Mouse (Mus musculus) limb, embryonic 14.5 days (tissue): ENCODE data around the gene Tdrd7. TPM values are rescaled to one million over a fixed set of nuclear protein-coding genes. Genes with fewer than 3 reads are reported as not detected.

ENCODE experiments used
- ATAC-seq: fragments of 200-750 bp; cut with Nextera tagmentation; 2 replicates; pipeline ENCODE4 v1.8.0; 2017; ENCODE audit warnings: low read depth, moderate number of reproducible peaks, moderate TSS enrichment; ENCODE audit not compliant: low FRiP score
- DNase-seq: peaks from one replicate; pipeline ENCODE4 v3.0.0-alpha.2; 2015; ENCODE audit warnings: low spot score
- H3K27ac ChIP-seq: fragments of 300-500 bp; sonication (generic); replicated peaks from 2 replicates; pipeline ENCODE4 v1.5.1; 2014; ENCODE audit warnings: low read depth, mild to moderate bottlenecking, low read length, moderate library complexity, mixed read lengths
- H3K27me3 ChIP-seq: fragments of 300-500 bp; sonication (generic); 2 replicates; pipeline ENCODE4 v1.6.1; 2014; ENCODE audit warnings: low read length, mixed read lengths; ENCODE audit not compliant: control insufficient read depth, insufficient read depth
- H3K36me3 ChIP-seq: fragments of 300-500 bp; sonication (generic); 2 replicates; pipeline ENCODE4 v1.6.1; 2014; ENCODE audit warnings: mild to moderate bottlenecking, low read length, moderate library complexity, mixed read lengths; ENCODE audit not compliant: control insufficient read depth, insufficient read depth
- H3K4me1 ChIP-seq: fragments of 300-500 bp; sonication (generic); 2 replicates; pipeline ENCODE4 v1.6.1; 2014; ENCODE audit warnings: antibody characterized with exemption, low read length, mixed read lengths; ENCODE audit not compliant: control insufficient read depth, insufficient read depth
- H3K4me2 ChIP-seq: fragments of 300-500 bp; sonication (generic); replicated peaks from 2 replicates; pipeline ENCODE4 v1.6.1; 2014; ENCODE audit warnings: low read depth, mild to moderate bottlenecking, low read length, moderate library complexity; ENCODE audit not compliant: severe bottlenecking
- H3K4me3 ChIP-seq: fragments of 300-500 bp; sonication (generic); replicated peaks from 2 replicates; pipeline ENCODE4 v1.5.1; 2014; ENCODE audit warnings: low read length
- H3K9ac ChIP-seq: fragments of 300-500 bp; sonication (generic); 2 replicates; pipeline ENCODE4 v1.6.1; 2014; ENCODE audit warnings: mild to moderate bottlenecking, low read depth, low read length, moderate library complexity; ENCODE audit not compliant: severe bottlenecking
- H3K9me3 ChIP-seq: fragments of 300-500 bp; sonication (generic); 2 replicates; pipeline ENCODE4 v1.6.1; 2016; ENCODE audit warnings: low read length; ENCODE audit not compliant: control insufficient read depth
- POLR2A ChIP-seq: fragments of 200-500 bp; IDR thresholded peaks from 2 replicates; pipeline ENCODE4 v1.8.0; 2012; ENCODE audit warnings: inconsistent platforms, mild to moderate bottlenecking, moderate library complexity, borderline replicate concordance; ENCODE audit not compliant: insufficient read depth, insufficient read length; ENCODE audit errors: extremely low read depth
- WGBS: fragments of 180-500 bp; shearing (Covaris S2); extraction: QIAGEN DNeasy Blood & Tissue Kit; methylation state at CpG from one replicate; pipeline ENCODE4 v1.1.7; 2014; 5-methylcytosine and 5-hydroxymethylcytosine counted together
- polyA plus RNA-seq, 2 experiments: library from polyadenylated mRNA; depleted of rRNA in 1 of 2; stranded (reverse) in 1 of 2; unstranded in 1 of 2; fragments of >200 nt; fragmentation: Nextera tagmentation in 1 of 2; extraction: Ambion mirVana in 1 of 2; gene quantifications; 2 replicates each; pipeline versions ENCODE4 v1.2.1 to v1.2.3; 2012 to 2014

The Tdrd7 gene
- polyA plus RNA-seq, 2 experiments = 12.7 to 12.9 TPM

DNA sequence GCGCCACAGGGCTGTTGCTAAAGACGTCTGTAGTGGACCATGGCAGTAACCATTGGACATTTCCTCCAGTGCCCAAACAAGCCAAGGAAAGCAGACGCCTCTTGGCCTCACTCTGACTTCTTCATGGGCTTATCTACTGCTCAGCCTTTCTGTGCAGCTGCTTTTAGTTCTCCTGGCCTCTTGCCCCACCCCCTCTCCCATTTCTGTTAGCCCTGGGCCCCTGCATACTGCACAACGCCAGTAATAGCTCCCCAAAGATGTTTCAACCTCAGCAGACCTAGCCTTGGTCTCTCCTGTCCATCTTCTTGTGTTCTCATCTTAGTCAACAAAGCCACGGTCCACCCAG is 77.3 kb downstream of the Tdrd7 start:
- H3K9ac ChIP-seq = no peak overlapping the region
- ATAC-seq = no peak
- H3K27me3 ChIP-seq = peaks cover 31% of the 10 kb centered on the region
- no peak overlapping the region for H3K27ac ChIP-seq
- no peaks in the 10 kb centered on the region for H3K36me3 ChIP-seq
- H3K4me3 ChIP-seq = no peak overlapping the region
- no peak for TF ChIP-seq POLR2A
- no peaks in the 10 kb centered on the region for H3K9me3 ChIP-seq
- H3K4me1 ChIP-seq = peaks cover 5% of the 10 kb centered on the region; the same call in 1 of the 2 replicates
- no peak for DNase-seq
- WGBS = 45% methylated on average over 5 of the region's 5 CpGs
- H3K4me2 ChIP-seq = no peak overlapping the region

DNA sequence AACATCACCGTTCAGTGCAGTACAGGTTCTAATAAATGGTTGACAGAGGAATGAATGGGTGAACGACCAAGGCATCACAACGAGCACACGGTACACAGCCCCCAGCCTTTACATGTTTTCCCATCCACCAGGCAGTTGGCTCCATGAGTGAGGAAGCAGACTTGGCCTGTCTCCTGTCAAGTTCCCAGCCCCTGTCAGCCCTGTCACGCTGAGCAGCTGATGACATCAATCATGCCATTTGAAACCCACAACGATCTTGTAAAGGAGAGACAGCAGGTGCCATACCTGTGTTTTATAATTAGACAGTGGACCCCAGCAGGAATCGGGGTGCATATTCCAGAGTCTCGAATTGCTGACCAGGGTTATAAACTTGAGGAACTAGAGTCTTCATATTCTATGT is 78.2 kb downstream of the Tdrd7 start:
- no peak for TF ChIP-seq POLR2A
- DNase-seq (no peak), ATAC-seq (no peak)
- no peak overlapping the region for H3K27ac ChIP-seq
- no peak overlapping the region for H3K4me3 ChIP-seq
- 66% methylated on average over 8 of the region's 8 CpGs for WGBS
- peaks cover 23% of the 10 kb centered on the region for H3K27me3 ChIP-seq
- no peak overlapping the region for H3K9ac ChIP-seq
- H3K4me1 ChIP-seq = peaks cover 5% of the 10 kb centered on the region; the same call in 1 of the 2 replicates
- no peaks in the 10 kb centered on the region for H3K9me3 ChIP-seq
- H3K36me3 ChIP-seq = no peaks in the 10 kb centered on the region
- H3K4me2 ChIP-seq = no peak overlapping the region

DNA sequence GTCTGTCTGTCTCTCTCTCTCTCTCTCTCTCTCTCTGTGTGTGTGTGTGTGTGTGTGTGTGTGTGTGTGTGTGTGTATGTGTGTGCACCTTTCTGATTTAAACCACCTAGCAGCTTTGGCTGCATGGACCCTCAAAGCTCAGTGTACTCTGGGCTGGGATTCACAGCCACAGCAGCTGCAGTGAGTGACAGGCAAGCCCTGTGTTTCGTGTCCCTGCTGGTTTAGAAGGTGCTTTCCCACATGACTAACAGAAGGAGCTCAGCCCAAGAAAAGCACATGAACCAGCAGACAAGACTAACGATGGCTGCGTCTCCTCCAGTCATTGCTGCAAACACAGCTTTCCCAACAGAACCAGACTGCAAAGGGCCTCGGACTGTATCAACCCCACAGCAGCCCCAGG is 82.8 kb downstream of the Tdrd7 start:
- Histone ChIP-seq H3K36me3 (no peaks in the 10 kb centered on the region), H3K4me1 (no peaks in the 10 kb centered on the region; the same call in 1 of the 2 replicates), H3K27ac (no peak overlapping the region), H3K4me3 (no peak overlapping the region), H3K9me3 (no peaks in the 10 kb centered on the region), H3K9ac (no peak overlapping the region), H3K27me3 (no peaks in the 10 kb centered on the region), H3K4me2 (no peak overlapping the region)
- 66% methylated on average over 4 of the region's 4 CpGs for WGBS
- DNase-seq (no peak), ATAC-seq (no peak)
- TF ChIP-seq POLR2A = no peak

DNA sequence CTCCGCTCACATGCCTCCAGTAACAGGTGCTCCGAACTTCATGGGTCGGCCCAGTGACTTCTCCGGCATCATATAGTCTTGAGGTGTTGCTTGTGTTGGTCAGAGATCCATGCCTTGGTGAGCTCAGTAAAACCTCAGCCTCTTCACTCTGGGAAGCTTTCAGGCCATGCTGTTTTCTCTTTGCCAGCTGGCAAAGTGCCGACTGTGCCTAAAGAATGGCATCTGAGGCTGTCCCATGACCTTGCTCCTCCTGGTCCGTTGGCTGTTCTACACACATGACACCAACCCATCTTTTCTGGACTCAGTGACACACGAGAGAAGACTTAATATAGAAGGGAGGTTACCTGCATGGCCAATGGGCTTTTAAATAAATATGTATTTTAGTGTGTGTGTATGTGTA is 83.3 kb downstream of the Tdrd7 start:
- no peak overlapping the region for H3K27ac ChIP-seq
- DNase-seq (no peak), ATAC-seq (no peak)
- no peaks in the 10 kb centered on the region for H3K36me3 ChIP-seq
- no peak for TF ChIP-seq POLR2A
- no peak overlapping the region for H3K9ac ChIP-seq
- no peak overlapping the region for H3K4me3 ChIP-seq
- 87% methylated on average over 7 of the region's 7 CpGs for WGBS
- no peaks in the 10 kb centered on the region for H3K27me3 ChIP-seq
- no peak overlapping the region for H3K4me2 ChIP-seq
- H3K9me3 ChIP-seq = no peaks in the 10 kb centered on the region
- H3K4me1 ChIP-seq = no peaks in the 10 kb centered on the region; the same call in 1 of the 2 replicates

DNA sequence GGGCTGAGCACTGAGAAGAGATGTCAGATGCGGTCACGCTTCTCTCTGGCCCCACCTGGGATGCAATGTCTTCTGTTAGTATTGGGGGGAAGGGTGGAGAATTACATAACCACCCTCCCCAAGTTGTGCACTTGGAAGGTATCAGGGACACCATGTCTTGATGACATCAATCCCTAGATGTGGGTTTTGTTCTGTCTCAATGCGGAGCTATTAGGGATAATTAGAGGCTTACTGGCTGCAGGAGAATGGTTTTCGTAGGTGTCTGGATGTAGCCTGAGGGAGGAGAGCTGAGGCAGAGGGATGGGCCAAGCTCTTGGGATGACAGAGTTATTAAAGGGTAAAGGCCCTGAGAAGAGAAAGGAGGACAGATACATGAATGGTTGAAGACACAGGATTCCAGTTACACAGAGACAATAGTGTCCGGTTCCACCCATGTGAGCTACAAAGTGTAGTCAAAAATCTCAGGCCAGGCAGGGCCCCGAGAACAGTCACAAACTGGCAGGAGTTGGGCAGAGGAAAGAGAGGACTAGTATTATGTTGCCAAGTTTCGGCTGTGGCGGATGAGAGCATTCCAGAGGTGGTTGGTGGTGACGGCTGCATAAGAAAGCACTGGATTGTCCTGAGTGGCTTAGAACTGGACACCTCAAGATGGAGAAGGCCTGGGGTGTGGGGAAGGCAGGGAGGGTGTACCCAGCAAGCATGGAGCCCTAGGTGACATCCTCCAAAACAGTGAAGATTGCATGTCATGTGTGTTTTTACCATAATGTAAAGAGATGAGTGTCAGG is 88.4 kb downstream of the Tdrd7 start:
- H3K9me3 ChIP-seq = no peaks in the 10 kb centered on the region
- no peak for TF ChIP-seq POLR2A
- H3K36me3 ChIP-seq = no peaks in the 10 kb centered on the region
- H3K9ac ChIP-seq = no peak overlapping the region
- H3K4me2 ChIP-seq = no peak overlapping the region
- ATAC-seq = no peak
- no peak for DNase-seq
- no peak overlapping the region for H3K27ac ChIP-seq
- 79% methylated on average over 9 of the region's 9 CpGs for WGBS
- H3K27me3 ChIP-seq = no peaks in the 10 kb centered on the region
- H3K4me1 ChIP-seq = no peaks in the 10 kb centered on the region
- no peak overlapping the region for H3K4me3 ChIP-seq
